Mouse (Mus musculus) bone marrow macrophage, adult 2 months (primary cell): ENCODE results near the gene Grasp. TPM values are rescaled to one million over a fixed set of nuclear protein-coding genes. Genes with fewer than 3 reads are reported as not detected.

Experiments used
- H3K27ac ChIP-seq: 2 replicates; pipeline ENCODE4 v1.5.1; 2012; ENCODE audit warnings: low read depth, low read length; ENCODE audit not compliant: insufficient read depth
- H3K4me1 ChIP-seq: 2 replicates; pipeline ENCODE4 v1.6.1; 2012; ENCODE audit warnings: low read length; ENCODE audit not compliant: control insufficient read depth, insufficient read depth
- H3K4me3 ChIP-seq: 2 replicates; pipeline ENCODE4 v1.5.1; 2012; ENCODE audit warnings: mild to moderate bottlenecking, low read length, moderate library complexity; ENCODE audit not compliant: insufficient read depth
- CTCF ChIP-seq: IDR thresholded peaks from 2 replicates; pipeline ENCODE4 v1.5.1; 2012; ENCODE audit warnings: low read depth, mild to moderate bottlenecking, low read length, moderate library complexity
- POLR2A ChIP-seq: IDR thresholded peaks from 2 replicates; pipeline ENCODE4 v1.6.1; 2012; ENCODE audit warnings: mild to moderate bottlenecking, low read depth, low read length, borderline replicate concordance
- polyA plus RNA-seq: library from polyadenylated mRNA; stranded (reverse); fragments of >200 nt; gene quantifications from 2 replicates; pipeline ENCODE4 v1.2.4, GENCODE M21; 2012; ENCODE audit not compliant: missing spikeins, insufficient read depth, insufficient read length

The Grasp gene
- polyA plus RNA-seq, 1 experiment = not detected

DNA sequence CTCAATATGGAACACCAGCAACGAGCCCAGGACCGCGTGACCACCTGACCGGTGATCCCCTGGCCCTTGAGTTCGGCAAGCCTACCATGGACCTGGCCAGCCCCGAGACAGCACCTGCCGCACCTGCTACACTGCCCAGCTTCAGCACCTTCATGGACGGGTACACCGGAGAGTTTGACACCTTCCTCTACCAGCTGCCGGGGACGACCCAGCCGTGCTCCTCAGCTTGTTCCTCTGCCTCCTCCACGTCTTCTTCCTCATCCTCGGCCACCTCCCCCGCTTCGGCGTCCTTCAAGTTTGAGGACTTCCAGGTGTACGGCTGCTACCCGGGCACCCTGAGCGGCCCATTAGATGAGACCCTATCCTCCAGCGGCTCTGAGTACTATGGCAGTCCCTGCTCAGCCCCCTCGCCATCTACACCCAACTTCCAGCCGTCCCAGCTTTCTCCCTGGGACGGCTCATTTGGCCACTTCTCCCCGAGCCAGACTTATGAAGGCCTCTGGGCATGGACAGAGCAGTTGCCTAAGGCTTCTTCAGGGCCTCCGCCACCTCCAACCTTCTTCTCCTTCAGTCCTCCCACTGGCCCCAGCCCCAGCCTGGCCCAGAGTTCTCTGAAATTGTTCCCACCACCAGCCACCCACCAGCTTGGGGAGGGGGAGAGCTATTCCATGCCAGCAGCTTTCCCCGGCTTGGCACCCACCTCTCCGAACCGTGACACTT, 46.3 kb downstream of the Grasp start:
- no peak for TF ChIP-seq POLR2A
- no peak for TF ChIP-seq CTCF
- H3K4me3 ChIP-seq = no peak overlapping the region
- H3K4me1 ChIP-seq = peaks cover 9% of the 10 kb centered on the region
- H3K27ac ChIP-seq = no peak overlapping the region

GRCm38 (mm10) chr15:101271107-101271506, 47.1 kb downstream of the Grasp start:
- Histone ChIP-seq H3K27ac (no peak overlapping the region), H3K4me1 (peaks cover 2% of the 10 kb centered on the region), H3K4me3 (no peak overlapping the region)
- no peak for TF ChIP-seq POLR2A
- no peak for TF ChIP-seq CTCF

GRCm38 (mm10) chr15:101271513-101271912, 47.5 kb downstream of the Grasp start:
- H3K27ac ChIP-seq = no peak overlapping the region
- no peaks in the 10 kb centered on the region for H3K4me1 ChIP-seq
- TF ChIP-seq POLR2A (no peak), CTCF (no peak)
- no peak overlapping the region for H3K4me3 ChIP-seq

GRCm38 (mm10) chr15:101274380-101274779, 50.4 kb downstream of the Grasp start:
- H3K4me3 ChIP-seq = no peak overlapping the region
- TF ChIP-seq CTCF = no peak
- TF ChIP-seq POLR2A = no peak
- no peak overlapping the region for H3K27ac ChIP-seq
- peaks cover 4% of the 10 kb centered on the region; the same call in 1 of the 2 replicates for H3K4me1 ChIP-seq

DNA sequence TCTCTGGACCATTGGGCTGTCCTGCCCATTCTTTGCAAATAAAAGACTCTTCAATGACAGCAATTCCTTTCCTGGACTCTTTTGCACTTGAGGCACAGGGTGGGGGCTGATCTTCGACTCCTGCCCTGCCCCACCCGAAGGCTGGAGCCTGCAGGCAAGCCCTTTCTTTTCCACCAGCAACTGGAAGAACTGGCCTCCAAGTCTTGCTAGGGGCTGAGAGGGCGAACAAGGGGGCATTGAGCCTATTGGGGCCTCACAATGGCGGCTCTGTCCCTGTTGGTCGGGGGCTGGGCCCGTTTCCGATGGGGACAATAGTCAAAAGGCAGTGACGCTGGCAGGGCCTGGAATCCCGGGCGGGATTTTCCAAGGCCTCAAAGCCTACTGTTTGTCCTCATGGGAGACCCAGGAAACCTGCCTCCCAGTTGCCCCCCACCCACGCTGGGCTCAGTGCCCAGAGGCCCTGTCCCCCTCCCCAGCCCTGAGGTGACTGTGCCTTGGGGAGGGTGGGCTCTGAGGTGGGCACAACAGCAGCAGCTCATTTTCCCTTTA, 53.4 kb downstream of the Grasp start:
- H3K4me3 ChIP-seq = no peak overlapping the region
- TF ChIP-seq POLR2A = no peak
- TF ChIP-seq CTCF = no peak

DNA sequence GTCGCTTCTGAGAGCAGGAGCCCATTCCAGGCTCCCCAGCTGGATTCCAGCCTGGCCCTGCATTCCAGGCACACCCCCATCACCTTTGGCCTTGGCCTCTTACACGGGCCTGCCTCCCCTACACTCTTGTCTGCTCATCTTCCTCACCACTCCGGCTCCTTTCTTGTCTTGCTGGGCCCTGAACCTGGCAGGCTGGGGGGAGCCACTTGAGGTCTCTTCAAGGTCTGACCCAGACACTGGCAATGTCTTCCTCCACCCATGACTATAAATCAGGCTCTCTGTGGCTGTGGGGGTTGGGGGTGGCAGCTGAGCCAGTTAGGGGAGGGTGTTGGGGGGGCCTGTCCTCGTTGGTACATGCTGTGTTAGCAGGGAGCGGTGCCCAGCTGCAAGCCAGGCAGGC, 54.6 kb downstream of the Grasp start:
- H3K4me1 ChIP-seq = peaks cover 8% of the 10 kb centered on the region; the same call in 1 of the 2 replicates
- H3K27ac ChIP-seq = no peak overlapping the region
- no peak overlapping the region for H3K4me3 ChIP-seq
- TF ChIP-seq CTCF = no peak
- no peak for TF ChIP-seq POLR2A

More for the DNA sequence above, 53.4 kb downstream of the Grasp start:
- Histone ChIP-seq H3K27ac (no peak overlapping the region), H3K4me1 (peaks cover 4% of the 10 kb centered on the region; the same call in 1 of the 2 replicates)

DNA sequence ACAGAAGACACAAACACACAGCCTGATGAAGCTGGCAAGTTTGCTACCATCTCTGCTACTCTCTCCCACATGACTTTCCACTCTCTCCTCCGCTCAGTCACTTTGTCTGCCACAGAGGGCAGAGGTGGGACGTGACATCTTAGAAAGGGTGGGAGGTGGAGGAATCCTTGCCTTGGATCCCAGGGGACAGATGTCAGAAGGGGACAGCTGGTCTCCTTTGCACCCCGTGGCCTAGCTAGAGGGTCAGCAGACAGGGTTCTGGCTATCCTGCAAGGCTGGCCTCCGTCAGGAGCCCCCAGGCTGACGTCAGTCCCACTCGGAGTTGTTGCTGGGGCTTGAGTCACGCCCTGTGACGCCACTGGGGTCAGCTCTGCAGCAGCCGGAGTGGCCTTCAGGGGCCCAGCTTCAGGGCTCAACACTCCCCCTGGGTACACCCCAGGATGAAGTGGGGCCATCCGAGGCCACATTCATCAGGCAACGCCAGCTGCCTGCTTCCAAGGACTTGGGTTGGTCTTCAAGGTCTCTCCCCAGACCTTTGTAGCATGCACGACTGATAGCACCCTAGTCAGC, 55.5 kb downstream of the Grasp start:
- no peak overlapping the region for H3K27ac ChIP-seq
- TF ChIP-seq CTCF (no peak), POLR2A (no peak)
- H3K4me1 ChIP-seq = peaks cover 8% of the 10 kb centered on the region; the same call in 1 of the 2 replicates
- H3K4me3 ChIP-seq = no peak overlapping the region

Other genes starting within 250 kb of the Grasp start
- not detected in 2 replicates for gene Gm47841, start 176.8 kb upstream of the Grasp start, polyA plus RNA-seq
- gene Fignl2, start 145.6 kb upstream of the Grasp start, polyA plus RNA-seq = 2.8 and 2.9 TPM in 2 replicates
- gene Ankrd33, start 108.4 kb upstream of the Grasp start, polyA plus RNA-seq = not detected in 2 replicates
- 26.6 and 29.8 TPM in 2 replicates for gene Acvrl1, start 95.7 kb upstream of the Grasp start, polyA plus RNA-seq
- 20.2 and 22.3 TPM in 2 replicates for gene Acvr1b, start 50.1 kb upstream of the Grasp start, polyA plus RNA-seq
- gene Nr4a1, start 30.1 kb downstream of the Grasp start, polyA plus RNA-seq = 8.8 and 8.9 TPM in 2 replicates
- 36.4 and 39.1 TPM in 2 replicates for gene Atg101, start 60.1 kb downstream of the Grasp start, polyA plus RNA-seq
- gene 6030408B16Rik, start 69.0 kb downstream of the Grasp start, polyA plus RNA-seq = not detected in 2 replicates
- 14.8 and 15.6 TPM in 2 replicates for gene Krt80, start 146.0 kb downstream of the Grasp start, polyA plus RNA-seq
- gene Krt7, start 186.9 kb downstream of the Grasp start, polyA plus RNA-seq = 0.48 TPM in 1 of 2 replicates, not detected in the other
- gene Krt87, start 214.6 kb downstream of the Grasp start, polyA plus RNA-seq = not detected in 2 replicates
- not detected in 2 replicates for gene Krt88, start 223.6 kb downstream of the Grasp start, polyA plus RNA-seq
- not detected in 2 replicates for gene Krt81, start 239.6 kb downstream of the Grasp start, polyA plus RNA-seq
- not detected in 2 replicates for gene Krt86, start 249.3 kb downstream of the Grasp start, polyA plus RNA-seq